Mouse (Mus musculus) stomach, postnatal 0 days (tissue): ENCODE results near the gene Ndufa4l2.

ENCODE experiments used
- CTCF ChIP-seq: IDR thresholded peaks from 2 replicates; pipeline ENCODE4 v1.5.1; 2016; ENCODE audit warnings: antibody characterized with exemption, low read depth, mild to moderate bottlenecking, moderate library complexity
- EP300 ChIP-seq: optimal IDR thresholded peaks from 2 replicates; pipeline ENCODE3; 2016; ENCODE audit warnings: antibody characterized with exemption

DNA sequence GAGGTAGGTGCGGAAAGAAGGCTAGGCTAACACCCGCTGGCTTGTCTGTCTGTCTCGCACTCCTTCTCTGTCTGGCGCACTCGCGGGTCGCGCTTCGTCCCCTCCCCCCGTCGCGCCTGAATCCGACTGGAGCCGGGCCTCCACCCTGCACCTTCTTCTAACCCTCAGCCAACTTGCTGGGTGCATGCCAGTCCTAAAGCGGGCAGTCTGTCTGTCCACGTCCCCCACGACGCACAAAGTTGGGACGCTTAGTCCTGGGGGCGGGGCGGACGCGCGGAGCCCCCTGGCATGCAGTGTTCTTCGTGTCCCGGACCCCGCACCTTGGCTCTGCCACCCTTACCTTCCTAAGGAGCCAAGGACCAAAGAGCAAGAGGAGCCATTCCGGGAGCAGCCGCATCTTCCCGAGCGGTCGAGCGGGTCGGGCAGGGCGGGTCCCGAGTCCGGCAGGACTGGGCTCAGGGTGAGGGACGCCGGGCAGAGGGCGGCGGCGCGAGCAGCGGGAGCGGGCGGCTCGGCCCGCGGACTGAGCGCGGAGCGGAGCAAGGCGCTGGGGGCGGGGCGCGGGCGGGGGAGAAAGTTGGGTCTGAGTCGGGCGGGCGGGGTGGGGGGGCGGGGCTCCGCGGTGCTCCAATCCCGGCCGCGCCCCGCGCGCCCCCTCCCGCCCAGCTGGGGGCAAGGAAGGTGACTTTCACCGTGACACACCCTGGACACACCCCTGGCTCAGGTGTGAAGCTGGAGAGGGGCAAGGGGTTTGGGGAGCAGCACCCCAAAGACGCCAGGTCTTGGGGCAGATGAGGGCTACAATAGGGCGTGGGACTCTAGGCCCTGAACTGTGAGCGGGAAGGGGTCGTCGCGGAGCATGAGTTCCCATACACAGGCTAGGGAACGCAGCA is 19.5 kb downstream of the Ndufa4l2 start, which contains the start of gene Nxph4:
- TF ChIP-seq CTCF (no peak), EP300 (no peak)
